Mouse (Mus musculus): ENCODE measurements at regions not wholly inside any gene's neighbourhood (a gene's known extent, or its start where the extent isn't known, plus 50 kb on each side); places are given as distances from the start of the nearest gene placed in this dataset.

- no peak for ATAC-seq (ENCODE audit: poor library complexity, severe bottlenecking)
Observed at GRCm38 (mm10) chr3:120898931-120899330, 272.6 kb downstream of the Rwdd3 start.

- ATAC-seq (ENCODE audit: poor library complexity, severe bottlenecking), result no peak
Observed at GRCm38 (mm10) chr3:120898258-120898657, 273.2 kb downstream of the Rwdd3 start.

- no peak for ATAC-seq (ENCODE audit: poor library complexity, severe bottlenecking)
Observed at GRCm38 (mm10) chr3:120897758-120898157, 273.7 kb downstream of the Rwdd3 start.

GRCm38 (mm10) chr3:120897221-120897620, 274.3 kb downstream of the Rwdd3 start:
- no peak for ATAC-seq (ENCODE audit: poor library complexity, severe bottlenecking)

GRCm38 (mm10) chr3:120886063-120886841, 285.2 kb downstream of the Rwdd3 start:
- ATAC-seq (ENCODE audit: poor library complexity, severe bottlenecking), result no peak

GRCm38 (mm10) chr3:120885401-120885800, 286.1 kb downstream of the Rwdd3 start:
- ATAC-seq (ENCODE audit: poor library complexity, severe bottlenecking), result no peak

GRCm38 (mm10) chr3:120884189-120884588, 287.3 kb downstream of the Rwdd3 start:
- no peak for ATAC-seq (ENCODE audit: poor library complexity, severe bottlenecking)

GRCm38 (mm10) chr3:120883650-120884049, 287.8 kb downstream of the Rwdd3 start:
- no peak for ATAC-seq (ENCODE audit: poor library complexity, severe bottlenecking)

GRCm38 (mm10) chr3:120879409-120879808, 292.1 kb downstream of the Rwdd3 start:
- no peak for ATAC-seq (ENCODE audit: poor library complexity, severe bottlenecking)

- no peak for ATAC-seq (ENCODE audit: poor library complexity, severe bottlenecking)
Observed at GRCm38 (mm10) chr3:120875740-120876139, 295.8 kb downstream of the Rwdd3 start.

- no peak for ATAC-seq (ENCODE audit: poor library complexity, severe bottlenecking)
Observed at GRCm38 (mm10) chr3:120865036-120865435, 306.5 kb downstream of the Rwdd3 start.

- ATAC-seq (ENCODE audit: poor library complexity, severe bottlenecking), result no peak
Observed at GRCm38 (mm10) chr3:120861641-120862040, 309.9 kb downstream of the Rwdd3 start.

- ATAC-seq (ENCODE audit: poor library complexity, severe bottlenecking), result no peak
Observed at GRCm38 (mm10) chr3:120858281-120858680, 313.2 kb downstream of the Rwdd3 start.

- ATAC-seq (ENCODE audit: poor library complexity, severe bottlenecking), result no peak
Observed at GRCm38 (mm10) chr3:120854322-120854721, 317.2 kb downstream of the Rwdd3 start.

GRCm38 (mm10) chr3:120843623-120844022, 327.9 kb downstream of the Rwdd3 start:
- no peak for ATAC-seq (ENCODE audit: poor library complexity, severe bottlenecking)

- ATAC-seq (ENCODE audit: poor library complexity, severe bottlenecking), result no peak
Observed at GRCm38 (mm10) chr3:120823536-120823935, 348.0 kb downstream of the Rwdd3 start.

GRCm38 (mm10) chr3:120811901-120812300, 359.6 kb downstream of the Rwdd3 start:
- ATAC-seq (ENCODE audit: poor library complexity, severe bottlenecking), result no peak

- no peak for ATAC-seq (ENCODE audit: poor library complexity, severe bottlenecking)
Observed at GRCm38 (mm10) chr3:120810527-120810926, 361.0 kb downstream of the Rwdd3 start.

GRCm38 (mm10) chr3:120810048-120810447, 361.4 kb downstream of the Rwdd3 start:
- no peak for ATAC-seq (ENCODE audit: poor library complexity, severe bottlenecking)

GRCm38 (mm10) chr3:120786659-120787058, 384.8 kb downstream of the Rwdd3 start:
- no peak for ATAC-seq (ENCODE audit: poor library complexity, severe bottlenecking)

- no peak for ATAC-seq (ENCODE audit: poor library complexity, severe bottlenecking)
Observed at GRCm38 (mm10) chr3:120781486-120781885, 390.0 kb downstream of the Rwdd3 start.

- no peak for ATAC-seq (ENCODE audit: poor library complexity, severe bottlenecking)
Observed at GRCm38 (mm10) chr3:120779091-120779490, 392.4 kb downstream of the Rwdd3 start.

- ATAC-seq (ENCODE audit: poor library complexity, severe bottlenecking), result no peak
Observed at GRCm38 (mm10) chr3:120774951-120775350, 396.5 kb downstream of the Rwdd3 start.

All from megakaryocyte, adult 5-6 weeks (primary cell).